In the genomic region with DNA sequence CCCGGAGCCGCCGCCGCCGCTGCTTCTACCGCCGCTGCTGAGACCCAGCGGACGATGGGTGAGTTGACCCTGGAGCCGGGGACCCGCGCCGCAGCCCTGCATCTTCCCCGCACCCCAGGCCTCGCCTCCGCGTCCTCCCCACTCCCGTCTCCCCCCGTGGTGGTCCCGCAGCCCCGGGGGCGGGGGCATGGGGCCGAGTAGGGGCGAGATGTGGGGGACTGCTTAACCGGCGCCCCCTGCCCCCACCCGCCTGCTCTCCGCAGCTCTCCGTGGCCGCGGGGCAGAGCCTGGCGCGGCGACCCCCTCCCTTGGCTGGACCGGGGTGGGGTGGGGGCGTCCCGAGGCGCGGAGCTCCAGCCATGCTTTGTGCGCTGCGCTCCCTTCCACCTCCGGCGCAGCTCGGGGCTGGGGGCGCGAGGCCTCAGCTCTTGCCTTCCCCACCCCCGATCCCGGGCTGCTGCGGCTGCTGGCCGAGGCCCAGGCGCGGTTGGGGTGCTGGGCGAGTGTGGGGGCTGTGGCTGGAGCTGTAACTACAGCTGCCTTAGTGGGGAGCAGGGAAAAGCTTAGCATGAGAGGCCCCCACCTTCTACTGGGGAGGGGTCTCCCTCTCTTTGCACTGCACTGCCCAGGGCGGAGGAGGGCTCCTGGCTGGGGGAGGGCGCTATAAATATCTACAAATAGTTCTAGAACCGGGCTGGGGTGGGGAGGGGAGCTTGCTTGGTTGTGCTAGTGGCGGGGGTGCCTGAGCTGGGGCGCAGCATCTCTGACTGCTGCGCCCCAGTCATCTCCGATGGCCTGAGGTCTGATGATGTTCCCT, we compare ENCODE assay signal across 8 mouse cellular contexts. TPM values are rescaled to one million over a fixed set of nuclear protein-coding genes. Genes with fewer than 3 reads are reported as not detected.
A peak's percentile ranks its signal among the peaks of the same experiment; 100 is the strongest.
DNase-seq lines count a peak whose midpoint lies in the region; ATAC-seq and TF ChIP-seq lines count a peak whose summit lies in the region.

No protein-coding gene starts in this region.

- H3K9ac ChIP-seq in midbrain, embryonic 15.5 days = peak overlapping the region; percentile 99

- 0 out of 2 replicates have a peak, but pooled peaks cover 3% of the 10 kb centered on the region for H3K27me3 ChIP-seq in midbrain, embryonic 15.5 days (replicated peaks)

- no peaks in the 10 kb centered on the region for H3K36me3 ChIP-seq in midbrain, embryonic 15.5 days (replicated peaks)

- 0 out of 2 replicates have a peak, but pooled peaks cover 2% of the 10 kb centered on the region for H3K4me1 ChIP-seq in embryonic fibroblast, embryonic 13.5 days (ENCODE audit: control insufficient read depth, insufficient read depth, low read length)
- peaks cover 34% of the 10 kb centered on the region for H3K4me1 ChIP-seq in midbrain, embryonic 15.5 days

- no peak for TF ChIP-seq CTCF in embryonic fibroblast, embryonic 13.5 days (IDR thresholded peaks at IDR 0.05; ENCODE audit: borderline replicate concordance, insufficient read depth, low read length)

- peak overlapping the region; percentile 80 for H3K4me2 ChIP-seq in midbrain, embryonic 15.5 days

- no peaks in the 10 kb centered on the region for H3K9me3 ChIP-seq in midbrain, embryonic 15.5 days

- no peak for TF ChIP-seq POLR2A in embryonic fibroblast, embryonic 13.5 days (IDR thresholded peaks at IDR 0.05; ENCODE audit: low read depth, low read length)

- no peak overlapping the region for H3K27ac ChIP-seq in embryonic fibroblast, embryonic 13.5 days (ENCODE audit: insufficient read depth, low read length)
- H3K27ac ChIP-seq in midbrain, embryonic 15.5 days = peak overlapping the region; percentile 94

- 1% methylated on average over 51 of the region's 60 CpGs for WGBS in midbrain, embryonic 15.5 days

- peak; percentile 51 for ATAC-seq in midbrain, embryonic 15.5 days (replicated peaks)

- H3K4me3 ChIP-seq in embryonic fibroblast, embryonic 13.5 days (ENCODE audit: insufficient read depth, low read length) = peak overlapping the region; percentile 61
- H3K4me3 ChIP-seq in midbrain, embryonic 15.5 days = peak overlapping the region; percentile 72

- intact Hi-C loops in gastrocnemius, postnatal 14 days (cut with DNase I; ENCODE audit: low total_unique reads) = no loop called here

- DNase-seq in layer of hippocampus, adult 18-20 months (ENCODE audit: low spot score in 2 of 2) = peak; percentile 69 to 72
- DNase-seq in layer of hippocampus, adult 8-10 months (ENCODE audit: low spot score in 2 of 2) = no peak
- peak; percentile 72 for DNase-seq in cerebellum, adult 11-12 months
- peak; percentile 43 to 54 for DNase-seq in layer of hippocampus, postnatal 14 days (ENCODE audit: low spot score in 2 of 2)
- no peak for DNase-seq in urinary bladder, adult 18-20 months (ENCODE audit: low spot score in 2 of 2)
- no peak for DNase-seq in gastrocnemius, postnatal 14 days

RNA-seq across cellular contexts. Expression of gene Mgat3, which starts 0.5 kb away (rescaled TPM):
- total RNA-seq in layer of hippocampus, adult 18-20 months (2021) = 100 to 1,000 TPM; 114 to 118 TPM
- 100 to 1,000 TPM; 112 to 115 (median 114) TPM for total RNA-seq in layer of hippocampus, adult 8-10 months (2022)
- 12.4 and 12.6 TPM in 2 replicates for polyA plus RNA-seq in embryonic fibroblast, embryonic 13.5 days (2011; ENCODE audit: insufficient read length, low read depth, missing spikeins)
- 100 to 1,000 TPM; 103 to 106 TPM for total RNA-seq in layer of hippocampus, postnatal 14 days (2021)
- polyA plus RNA-seq in midbrain, embryonic 15.5 days (2015; fragmentation: Nextera tagmentation; extraction: Ambion mirVana) = 15.5 and 16.3 TPM in 2 replicates
- total RNA-seq in gastrocnemius, postnatal 14 days (2021) = 1 to 10 TPM; 1.3 to 3.1 TPM

RNA-seq across cellular contexts. Expression of gene Tab1, which starts 41.1 kb away (rescaled TPM):
- 10 to 100 TPM; 21.2 to 23.4 TPM for total RNA-seq in layer of hippocampus, adult 18-20 months (2021)
- total RNA-seq in layer of hippocampus, adult 8-10 months (2022) = 10 to 100 TPM; 27.3 to 29.5 (median 29.0) TPM
- 11.0 and 12.2 TPM in 2 replicates for polyA plus RNA-seq in embryonic fibroblast, embryonic 13.5 days (2011; ENCODE audit: insufficient read length, low read depth, missing spikeins)
- 10 to 100 TPM; 29.7 to 31.4 TPM for total RNA-seq in layer of hippocampus, postnatal 14 days (2021)
- 42.5 and 43.5 TPM in 2 replicates for polyA plus RNA-seq in midbrain, embryonic 15.5 days (2015; fragmentation: Nextera tagmentation; extraction: Ambion mirVana)
- total RNA-seq in gastrocnemius, postnatal 14 days (2021) = 10 to 100 TPM; 13.1 to 15.1 TPM

RNA-seq across cellular contexts. Expression of gene Mief1, which starts 59.8 kb away (rescaled TPM):
- 10 to 100 TPM; 32.7 to 33.9 TPM for total RNA-seq in layer of hippocampus, adult 18-20 months (2021)
- total RNA-seq in layer of hippocampus, adult 8-10 months (2022) = 10 to 100 TPM; 27.6 to 34.5 (median 32.5) TPM
- 22.7 and 22.8 TPM in 2 replicates for polyA plus RNA-seq in embryonic fibroblast, embryonic 13.5 days (2011; ENCODE audit: insufficient read length, low read depth, missing spikeins)
- 10 to 100 TPM; 35.4 to 36.2 TPM for total RNA-seq in layer of hippocampus, postnatal 14 days (2021)
- polyA plus RNA-seq in midbrain, embryonic 15.5 days (2015; fragmentation: Nextera tagmentation; extraction: Ambion mirVana) = 35.8 and 39.3 TPM in 2 replicates
- 10 to 100 TPM; 20.7 TPM for total RNA-seq in gastrocnemius, postnatal 14 days (2021)

Comparison
In these comparisons a context has a peak if more than half of its experiments do, and no peak if none do; other contexts are left out.
1. DNase-seq: peak in layer of hippocampus, adult 18-20 months (2 of 2), cerebellum, adult 11-12 months (single experiment) and layer of hippocampus, postnatal 14 days (2 of 2); none in layer of hippocampus, adult 8-10 months (0 of 2), urinary bladder, adult 18-20 months (0 of 2) and gastrocnemius, postnatal 14 days (single experiment).
2. RNA of gene Mgat3, which starts 0.5 kb away (total RNA-seq): 114 to 118 TPM in layer of hippocampus, adult 18-20 months, 112 to 115 TPM in layer of hippocampus, adult 8-10 months and 103 to 106 TPM in layer of hippocampus, postnatal 14 days; 1.3 to 3.1 TPM in gastrocnemius, postnatal 14 days; every median in the first group is over 10 times any median in the second.